Mouse (Mus musculus) MEL (cell line): ENCODE data around the gene Smarca1.

Experiments
- CHD1 ChIP-seq: IDR thresholded peaks from 2 replicates; pipeline ENCODE4 v1.6.1; 2012; ENCODE audit warnings: low read depth, mild to moderate bottlenecking, inconsistent platforms, low read length, improper control_type of control experiment
- CTCF ChIP-seq, 3 experiments: IDR thresholded peaks in 2 of 3; conservative IDR thresholded peaks in 1 of 3; 2 replicates each; pipeline ENCODE4 v1.5.1; 2011 to 2012; ENCODE audit warnings: low read length in 3 of 3, low read depth in 2 of 3, mild to moderate bottlenecking in 2 of 3, improper control_type of control experiment in 1 of 3, inconsistent platforms in 1 of 3, mixed read lengths in 1 of 3, moderate library complexity in 1 of 3; ENCODE audit not compliant: control insufficient read depth in 1 of 3, insufficient read depth in 1 of 3, poor library complexity in 1 of 3, severe bottlenecking in 1 of 3
- GATA1 ChIP-seq: IDR thresholded peaks from 2 replicates; pipeline ENCODE4 v1.6.1; 2011; ENCODE audit warnings: low read depth, low read length, improper control_type of control experiment
- KAT2A ChIP-seq: conservative IDR thresholded peaks from 2 replicates; pipeline ENCODE4 v1.6.1; 2012; ENCODE audit warnings: low read depth, low read length, improper control_type of control experiment, inconsistent platforms
- MXI1 ChIP-seq: IDR thresholded peaks from 2 replicates; pipeline ENCODE4 v1.6.1; 2011; ENCODE audit warnings: mild to moderate bottlenecking, low read depth, low read length, improper control_type of control experiment
- POLR2A ChIP-seq, 2 experiments: IDR thresholded peaks; 2 replicates each; pipeline ENCODE4 v1.6.1; 2011 to 2012; ENCODE audit warnings: low read length in 2 of 2, mild to moderate bottlenecking in 2 of 2, control low read depth in 1 of 2, improper control_type of control experiment in 1 of 2, low read depth in 1 of 2, moderate library complexity in 1 of 2; ENCODE audit not compliant: control insufficient read depth in 1 of 2, insufficient read depth in 1 of 2, poor library complexity in 1 of 2
- UBTF ChIP-seq: IDR thresholded peaks from 2 replicates; pipeline ENCODE4 v1.6.1; 2012; ENCODE audit warnings: low read depth, mild to moderate bottlenecking, inconsistent platforms, low read length, improper control_type of control experiment, moderate library complexity, borderline replicate concordance; ENCODE audit not compliant: insufficient read depth
- ZMIZ1 ChIP-seq: IDR thresholded peaks from 2 replicates; pipeline ENCODE4 v1.6.1; 2012; ENCODE audit warnings: low read depth, mild to moderate bottlenecking, inconsistent platforms, low read length, improper control_type of control experiment, moderate library complexity

DNA sequence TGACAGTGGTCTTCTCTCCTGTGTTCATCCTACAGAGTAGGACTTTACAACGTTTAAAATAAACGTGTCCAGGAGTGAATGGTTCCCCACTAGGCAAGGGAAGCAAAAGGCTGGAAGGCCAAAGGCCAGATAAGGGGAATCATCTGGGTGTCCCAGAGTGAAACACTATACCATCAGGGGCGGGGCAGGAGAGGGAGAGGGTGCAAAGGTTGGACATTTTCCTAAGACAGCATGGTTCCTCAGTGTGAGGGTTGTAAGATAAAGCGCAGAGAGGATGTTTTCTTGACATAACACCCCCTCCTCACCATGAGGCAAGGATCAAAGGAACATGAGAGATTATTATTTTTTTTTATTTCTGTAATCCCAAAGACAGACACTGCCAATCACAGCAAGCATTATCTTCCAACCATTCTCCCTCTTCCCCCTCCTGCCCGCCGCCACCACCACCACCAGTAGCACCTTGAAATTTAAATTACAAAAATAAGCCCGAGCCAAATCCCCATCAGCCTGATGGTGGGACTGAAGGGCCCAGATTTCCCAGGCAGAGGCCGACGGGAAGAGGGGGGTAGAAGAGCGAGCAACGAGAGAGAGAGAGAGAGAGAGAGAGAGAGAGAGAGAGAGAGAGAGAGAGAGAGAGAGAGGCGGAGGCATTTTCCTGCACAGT is 1.4 kb downstream of the Smarca1 start:
- TF ChIP-seq UBTF (no peak), GATA1 (no peak), POLR2A (IDR thresholded peaks at IDR 0.05; ENCODE audit: control insufficient read depth in 1 of 2, insufficient read depth in 1 of 2, low read depth in 1 of 2, low read length in 2 of 2, poor library complexity in 1 of 2) (no peak), ZMIZ1 (no peak), CHD1 (no peak), CTCF (IDR thresholded peaks at IDR 0.05 in 2 of 3, conservative IDR thresholded peaks at IDR 0.05 in 1 of 3; ENCODE audit: control insufficient read depth in 1 of 3, insufficient read depth in 1 of 3, low read depth in 2 of 3, low read length in 3 of 3, poor library complexity in 1 of 3, severe bottlenecking in 1 of 3) (no peak), KAT2A (no peak), MXI1 (no peak)
